Mouse (Mus musculus): Measurements from ENCODE around the gene Nipsnap3a. TPM values are rescaled to one million over a fixed set of nuclear protein-coding genes. Genes with fewer than 3 reads are reported as not detected.

The Nipsnap3a gene
- total and polyA plus RNA-seq, 3 experiments: not detected

GRCm38 (mm10) chr4:52986266-52986665, 2.8 kb upstream of the Nipsnap3a start:
- H3K9ac ChIP-seq (ENCODE audit: control insufficient read depth, low read depth, low read length, poor library complexity, severe bottlenecking): no peak overlapping the region
- no peaks in the 10 kb centered on the region for H3K4me1 ChIP-seq (ENCODE audit: control insufficient read depth in 1 of 2, insufficient read depth in 2 of 2, low read length in 2 of 2)
- H3K9me3 ChIP-seq (replicated peaks; ENCODE audit: insufficient read depth, low read length): no peaks in the 10 kb centered on the region
- H3K4me3 ChIP-seq (ENCODE audit: control insufficient read depth in 1 of 2, insufficient read depth in 1 of 2, low read depth in 2 of 2, low read length in 2 of 2): no peak overlapping the region
- TF ChIP-seq ELF1 (IDR thresholded peaks at IDR 0.05; ENCODE audit: low read depth, low read length) (no peak), MEF2A (IDR thresholded peaks at IDR 0.05; ENCODE audit: extremely low read depth, insufficient replicate concordance, low read depth, low read length, poor library complexity, severe bottlenecking) (no peak)
- H3K27me3 ChIP-seq (ENCODE audit: control insufficient read depth in 1 of 2, insufficient read depth in 2 of 2, low read length in 2 of 2): peaks cover 0 to 3% of the 10 kb centered on the region in 2 experiments; a peak in 2 of 4 replicates
- H3K79me2 ChIP-seq (ENCODE audit: control insufficient read depth, insufficient read depth, low read length, poor library complexity): no peaks in the 10 kb centered on the region
- no peaks in the 10 kb centered on the region for H3K36me3 ChIP-seq (ENCODE audit: control insufficient read depth in 1 of 2, insufficient read depth in 2 of 2, low read length in 2 of 2)
- H3K27ac ChIP-seq (ENCODE audit: control insufficient read depth, low read depth, low read length): no peak overlapping the region
- no peak for DNase-seq (ENCODE audit: low read depth, low spot score)

DNA sequence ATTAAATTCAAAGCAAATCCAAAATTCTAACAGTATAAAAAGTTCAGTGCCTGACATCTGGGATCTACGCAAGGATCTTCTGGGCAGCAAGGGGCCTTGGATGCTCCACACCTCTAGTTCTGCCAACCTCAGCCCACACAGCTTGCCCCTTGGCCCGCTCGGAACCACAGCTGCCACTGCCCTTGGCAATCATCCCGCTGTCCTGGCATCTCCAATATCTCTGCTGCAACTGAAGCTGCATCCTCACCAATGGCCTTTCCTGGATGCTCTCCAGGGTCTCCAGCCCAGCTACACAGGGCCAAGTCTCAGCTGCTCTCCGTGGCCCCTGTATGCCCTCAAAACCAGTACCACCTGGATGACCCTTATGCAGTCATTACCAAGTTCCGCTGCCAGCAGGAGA, 10.4 kb downstream of the Nipsnap3a start:
- no peak overlapping the region for H3K9ac ChIP-seq (ENCODE audit: control insufficient read depth, low read depth, low read length, poor library complexity, severe bottlenecking)
- no peak for TF ChIP-seq POLR2A (IDR thresholded peaks at IDR 0.05; ENCODE audit: control insufficient read depth in 1 of 2, insufficient read depth in 1 of 2, low read depth in 1 of 2, low read length in 2 of 2, poor library complexity in 1 of 2)
- no peak for TF ChIP-seq ZKSCAN1 (IDR thresholded peaks at IDR 0.05; ENCODE audit: low read depth, low read length)
- TF ChIP-seq GATA1 (IDR thresholded peaks at IDR 0.05; ENCODE audit: low read depth, low read length): no peak
- no peak for TF ChIP-seq RCOR1 (IDR thresholded peaks at IDR 0.05; ENCODE audit: low read depth, low read length)
- TF ChIP-seq ZC3H11A (IDR thresholded peaks at IDR 0.05; ENCODE audit: low read depth, low read length): no peak
- DNase-seq (ENCODE audit: low read depth, low spot score): no peak
- H3K36me3 ChIP-seq (ENCODE audit: control insufficient read depth in 1 of 2, insufficient read depth in 2 of 2, low read length in 2 of 2): no peaks in the 10 kb centered on the region
- no peaks in the 10 kb centered on the region for H3K9me3 ChIP-seq (replicated peaks; ENCODE audit: insufficient read depth, low read length)
- no peak overlapping the region for H3K4me3 ChIP-seq (ENCODE audit: control insufficient read depth in 1 of 2, insufficient read depth in 1 of 2, low read depth in 2 of 2, low read length in 2 of 2)
- H3K27ac ChIP-seq (ENCODE audit: control insufficient read depth, low read depth, low read length): no peak overlapping the region
- H3K4me1 ChIP-seq (ENCODE audit: control insufficient read depth in 1 of 2, insufficient read depth in 2 of 2, low read length in 2 of 2): no peaks in the 10 kb centered on the region
- peaks cover 10 to 13% of the 10 kb centered on the region in 2 experiments for H3K27me3 ChIP-seq (ENCODE audit: control insufficient read depth in 1 of 2, insufficient read depth in 2 of 2, low read length in 2 of 2)
- H3K79me2 ChIP-seq (ENCODE audit: control insufficient read depth, insufficient read depth, low read length, poor library complexity): no peaks in the 10 kb centered on the region

GRCm38 (mm10) chr4:53000154-53000553, 11.1 kb downstream of the Nipsnap3a start:
- Histone ChIP-seq H3K9ac (ENCODE audit: control insufficient read depth, low read depth, low read length, poor library complexity, severe bottlenecking) (no peak overlapping the region), H3K27me3 (ENCODE audit: control insufficient read depth in 1 of 2, insufficient read depth in 2 of 2, low read length in 2 of 2) (peaks cover 7 to 10% of the 10 kb centered on the region in 2 experiments), H3K4me1 (ENCODE audit: control insufficient read depth in 1 of 2, insufficient read depth in 2 of 2, low read length in 2 of 2) (no peaks in the 10 kb centered on the region), H3K4me3 (ENCODE audit: control insufficient read depth in 1 of 2, insufficient read depth in 1 of 2, low read depth in 2 of 2, low read length in 2 of 2) (no peak overlapping the region), H3K27ac (ENCODE audit: control insufficient read depth, low read depth, low read length) (no peak overlapping the region), H3K9me3 (replicated peaks; ENCODE audit: insufficient read depth, low read length) (no peaks in the 10 kb centered on the region), H3K79me2 (ENCODE audit: control insufficient read depth, insufficient read depth, low read length, poor library complexity) (no peaks in the 10 kb centered on the region), H3K36me3 (ENCODE audit: control insufficient read depth in 1 of 2, insufficient read depth in 2 of 2, low read length in 2 of 2) (no peaks in the 10 kb centered on the region)
- TF ChIP-seq SIN3A (IDR thresholded peaks at IDR 0.05; ENCODE audit: low read length): no peak
- TF ChIP-seq ZKSCAN1 (IDR thresholded peaks at IDR 0.05; ENCODE audit: low read depth, low read length): no peak
- TF ChIP-seq MYC (IDR thresholded peaks at IDR 0.05; ENCODE audit: low read depth, low read length): no peak
- no peak for TF ChIP-seq ELF1 (IDR thresholded peaks at IDR 0.05; ENCODE audit: low read depth, low read length)
- TF ChIP-seq UBTF (IDR thresholded peaks at IDR 0.05; ENCODE audit: borderline replicate concordance, insufficient read depth, low read depth, low read length): no peak
- TF ChIP-seq NELFE (IDR thresholded peaks at IDR 0.05; ENCODE audit: low read depth, low read length): no peak
- no peak for TF ChIP-seq NRF1 (IDR thresholded peaks at IDR 0.05; ENCODE audit: insufficient read depth, low read depth, low read length, poor library complexity, severe bottlenecking)
- TF ChIP-seq BHLHE40 (IDR thresholded peaks at IDR 0.05; ENCODE audit: borderline replicate concordance, low read depth, low read length): no peak
- no peak for TF ChIP-seq POLR2AphosphoS5 (IDR thresholded peaks at IDR 0.05; ENCODE audit: borderline replicate concordance, low read depth, low read length)
- no peak for TF ChIP-seq EP300 (IDR thresholded peaks at IDR 0.05; ENCODE audit: low read depth in 1 of 2, low read length in 2 of 2)
- TF ChIP-seq USF2 (IDR thresholded peaks at IDR 0.05; ENCODE audit: borderline replicate concordance in 1 of 2, insufficient read depth in 1 of 2, low read depth in 1 of 2, low read length in 2 of 2): no peak
- TF ChIP-seq ETS1 (IDR thresholded peaks at IDR 0.05; ENCODE audit: low read depth, low read length): no peak
- no peak for TF ChIP-seq ZNF384 (IDR thresholded peaks at IDR 0.05; ENCODE audit: low read depth, low read length)
- no peak for TF ChIP-seq POLR2AphosphoS2 (IDR thresholded peaks at IDR 0.05; ENCODE audit: low read length)
- TF ChIP-seq POLR2A (IDR thresholded peaks at IDR 0.05; ENCODE audit: control insufficient read depth in 1 of 2, insufficient read depth in 1 of 2, low read depth in 1 of 2, low read length in 2 of 2, poor library complexity in 1 of 2): no peak
- TF ChIP-seq TBP (IDR thresholded peaks at IDR 0.05; ENCODE audit: low read depth, low read length): no peak
- TF ChIP-seq ZC3H11A (IDR thresholded peaks at IDR 0.05; ENCODE audit: low read depth, low read length): no peak
- no peak for TF ChIP-seq ZMIZ1 (IDR thresholded peaks at IDR 0.05; ENCODE audit: low read depth, low read length)
- no peak for DNase-seq (ENCODE audit: low read depth, low spot score)
